Mouse (Mus musculus): Measurements from ENCODE around the gene Kirrel3. TPM values are rescaled to one million over a fixed set of nuclear protein-coding genes. Genes with fewer than 3 reads are reported as not detected.

Kirrel3 gene
- polyA plus RNA-seq, 1 experiment: 0.80 TPM

- 50% methylated on average over 11 of the region's 11 CpGs for WGBS
- no peak for TF ChIP-seq CTCF (IDR thresholded peaks at IDR 0.05; ENCODE audit: insufficient read depth, low read length)
- no peak for TF ChIP-seq POLR2A (IDR thresholded peaks at IDR 0.05; ENCODE audit: borderline replicate concordance, extremely low read depth, low read depth, low read length)
- no peak for DNase-seq
- Histone ChIP-seq H3K4me3 (replicated peaks; ENCODE audit: extremely low read depth, low read depth, low read length) (no peak overlapping the region), H3K4me1 (ENCODE audit: control insufficient read depth, insufficient read depth, low read length) (no peaks in the 10 kb centered on the region)
Observed at GRCm38 (mm10) chr9:35020015-35020653, 534.4 kb downstream of the Kirrel3 start.

GRCm38 (mm10) chr9:35021744-35022143 is 536.0 kb downstream of the Kirrel3 start:
- H3K4me1 ChIP-seq (ENCODE audit: control insufficient read depth, insufficient read depth, low read length): peaks cover 8% of the 10 kb centered on the region
- DNase-seq: no peak
- TF ChIP-seq POLR2A (IDR thresholded peaks at IDR 0.05; ENCODE audit: borderline replicate concordance, extremely low read depth, low read depth, low read length): no peak
- 81% methylated on average over 1 of the region's 1 CpGs for WGBS
- no peak overlapping the region for H3K4me3 ChIP-seq (replicated peaks; ENCODE audit: extremely low read depth, low read depth, low read length)

GRCm38 (mm10) chr9:35024591-35025496 is 539.1 kb downstream of the Kirrel3 start:
- WGBS: 18% methylated on average over 25 of the region's 25 CpGs

GRCm38 (mm10) chr9:35026311-35026710 is 540.6 kb downstream of the Kirrel3 start:
- no peak for TF ChIP-seq CTCF (IDR thresholded peaks at IDR 0.05; ENCODE audit: insufficient read depth, low read length)
- TF ChIP-seq POLR2A (IDR thresholded peaks at IDR 0.05; ENCODE audit: borderline replicate concordance, extremely low read depth, low read depth, low read length): no peak

More at GRCm38 (mm10) chr9:35024591-35025496, 539.1 kb downstream of the Kirrel3 start:
- Histone ChIP-seq H3K4me3 (replicated peaks; ENCODE audit: extremely low read depth, low read depth, low read length) (no peak overlapping the region), H3K4me1 (ENCODE audit: control insufficient read depth, insufficient read depth, low read length) (peaks cover 12% of the 10 kb centered on the region)
- no peak for TF ChIP-seq CTCF (IDR thresholded peaks at IDR 0.05; ENCODE audit: insufficient read depth, low read length)
- TF ChIP-seq POLR2A (IDR thresholded peaks at IDR 0.05; ENCODE audit: borderline replicate concordance, extremely low read depth, low read depth, low read length): no peak
- DNase-seq: no peak

GRCm38 (mm10) chr9:35026897-35027311 is 541.2 kb downstream of the Kirrel3 start:
- TF ChIP-seq CTCF (IDR thresholded peaks at IDR 0.05; ENCODE audit: insufficient read depth, low read length): no peak
- TF ChIP-seq POLR2A (IDR thresholded peaks at IDR 0.05; ENCODE audit: borderline replicate concordance, extremely low read depth, low read depth, low read length): no peak
- H3K4me3 ChIP-seq (replicated peaks; ENCODE audit: extremely low read depth, low read depth, low read length): no peak overlapping the region
- WGBS: 28% methylated on average over 6 of the region's 6 CpGs
- no peak for DNase-seq
- peaks cover 12% of the 10 kb centered on the region for H3K4me1 ChIP-seq (ENCODE audit: control insufficient read depth, insufficient read depth, low read length)

More at GRCm38 (mm10) chr9:35026311-35026710, 540.6 kb downstream of the Kirrel3 start:
- DNase-seq: no peak
- WGBS: 72% methylated on average over 6 of the region's 6 CpGs
- Histone ChIP-seq H3K4me3 (replicated peaks; ENCODE audit: extremely low read depth, low read depth, low read length) (no peak overlapping the region), H3K4me1 (ENCODE audit: control insufficient read depth, insufficient read depth, low read length) (peaks cover 12% of the 10 kb centered on the region)

GRCm38 (mm10) chr9:35027382-35027997 is 541.8 kb downstream of the Kirrel3 start:
- no peak for DNase-seq
- WGBS: 82% methylated on average over 6 of the region's 6 CpGs
- Histone ChIP-seq H3K4me1 (ENCODE audit: control insufficient read depth, insufficient read depth, low read length) (peaks cover 12% of the 10 kb centered on the region), H3K4me3 (replicated peaks; ENCODE audit: extremely low read depth, low read depth, low read length) (no peak overlapping the region)
- TF ChIP-seq POLR2A (IDR thresholded peaks at IDR 0.05; ENCODE audit: borderline replicate concordance, extremely low read depth, low read depth, low read length) (no peak), CTCF (IDR thresholded peaks at IDR 0.05; ENCODE audit: insufficient read depth, low read length) (no peak)

GRCm38 (mm10) chr9:35030823-35031222 is 545.1 kb downstream of the Kirrel3 start:
- Histone ChIP-seq H3K4me3 (replicated peaks; ENCODE audit: extremely low read depth, low read depth, low read length) (no peak overlapping the region), H3K4me1 (ENCODE audit: control insufficient read depth, insufficient read depth, low read length) (peaks cover 14% of the 10 kb centered on the region)
- 55% methylated on average over 5 of the region's 5 CpGs for WGBS
- no peak for DNase-seq
- TF ChIP-seq CTCF (IDR thresholded peaks at IDR 0.05; ENCODE audit: insufficient read depth, low read length) (peak; percentile 40; the same call in 1 of the 2 replicates), POLR2A (IDR thresholded peaks at IDR 0.05; ENCODE audit: borderline replicate concordance, extremely low read depth, low read depth, low read length) (no peak)

- DNase-seq: no peak
- Histone ChIP-seq H3K4me3 (replicated peaks; ENCODE audit: extremely low read depth, low read depth, low read length) (no peak overlapping the region), H3K4me1 (ENCODE audit: control insufficient read depth, insufficient read depth, low read length) (0 out of 2 replicates have a peak, but pooled peaks cover 2% of the 10 kb centered on the region)
- TF ChIP-seq CTCF (IDR thresholded peaks at IDR 0.05; ENCODE audit: insufficient read depth, low read length) (no peak), POLR2A (IDR thresholded peaks at IDR 0.05; ENCODE audit: borderline replicate concordance, extremely low read depth, low read depth, low read length) (no peak)
- WGBS: 68% methylated on average over 6 of the region's 6 CpGs
Observed at GRCm38 (mm10) chr9:35032457-35032856, 546.8 kb downstream of the Kirrel3 start.

- 46% methylated on average over 14 of the region's 14 CpGs for WGBS
Observed at GRCm38 (mm10) chr9:35035074-35035473, 549.4 kb downstream of the Kirrel3 start.

More at GRCm38 (mm10) chr9:35035074-35035473, 549.4 kb downstream of the Kirrel3 start:
- TF ChIP-seq CTCF (IDR thresholded peaks at IDR 0.05; ENCODE audit: insufficient read depth, low read length): no peak
- no peak for TF ChIP-seq POLR2A (IDR thresholded peaks at IDR 0.05; ENCODE audit: borderline replicate concordance, extremely low read depth, low read depth, low read length)
- Histone ChIP-seq H3K4me3 (replicated peaks; ENCODE audit: extremely low read depth, low read depth, low read length) (no peak overlapping the region), H3K4me1 (ENCODE audit: control insufficient read depth, insufficient read depth, low read length) (peaks cover 6% of the 10 kb centered on the region; the same call in 1 of the 2 replicates)
- DNase-seq: no peak
